Comparison of ENCODE assay signal across 8 mouse cellular contexts in the genomic region with DNA sequence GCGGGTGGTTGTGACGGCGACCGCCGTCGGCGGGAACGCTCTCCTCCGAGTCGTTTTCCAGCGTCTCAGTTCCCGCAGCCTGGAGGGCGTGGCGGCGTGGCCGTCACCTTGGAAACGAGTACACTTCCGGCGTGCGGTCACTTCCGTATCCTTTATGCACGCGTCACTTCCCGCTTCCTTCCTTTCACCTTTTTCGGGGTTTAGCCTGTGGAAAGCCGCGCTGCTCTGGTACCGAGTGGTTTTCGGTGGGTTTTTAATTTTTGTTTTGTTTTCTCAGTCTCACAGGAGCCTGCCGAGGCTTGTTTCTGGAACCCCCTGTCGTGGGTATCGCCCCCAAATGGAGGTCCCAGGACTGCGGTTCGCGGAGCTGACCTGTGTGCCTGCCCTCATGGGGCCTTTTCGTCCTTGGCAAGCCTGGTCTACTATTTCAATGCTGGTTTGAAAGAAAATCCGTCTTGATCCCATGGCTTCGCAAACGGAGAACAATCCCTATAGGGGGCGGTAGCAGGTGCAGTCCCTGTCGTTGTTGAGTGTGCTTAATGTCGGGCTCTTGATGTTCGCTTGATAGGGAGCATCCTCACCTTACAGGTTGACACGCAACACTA. TPM values are rescaled to one million over a fixed set of nuclear protein-coding genes. Genes with fewer than 3 reads are reported as not detected.
DNase-seq lines count a peak whose midpoint lies in the region; ATAC-seq lines count a peak whose summit lies in the region.

A gene (minus strand): TSS at position 122 of the 605 bp plus-strand sequence.

- H3K4me1 ChIP-seq in hindbrain, embryonic 16.5 days (ENCODE audit: control insufficient read depth, insufficient read depth, low read depth, low read length), result peaks cover 18% of the 10 kb centered on the region

- peak within 1 kb of the TSS; percentile 99 for H3K4me2 ChIP-seq in hindbrain, embryonic 16.5 days (ENCODE audit: low read length)

- H3K4me3 ChIP-seq in hindbrain, embryonic 16.5 days (ENCODE audit: low read length), result peak within 1 kb of the TSS; percentile 92
- H3K4me3 ChIP-seq in macrophage (ENCODE audit: inconsistent target), result peak within 1 kb of the TSS; percentile 98

- peak within 1 kb of the TSS; percentile 89 for H3K9ac ChIP-seq in hindbrain, embryonic 16.5 days (ENCODE audit: low read depth, low read length)

- peak; percentile 99 for ATAC-seq in hindbrain, embryonic 16.5 days

- no peaks in the 10 kb centered on the region; the same call in 1 of the 2 replicates for H3K36me3 ChIP-seq in hindbrain, embryonic 16.5 days (ENCODE audit: control insufficient read depth, insufficient read depth, low read length)
- no peaks in the 10 kb centered on the region for H3K36me3 ChIP-seq in macrophage (ENCODE audit: inconsistent target)

- no peaks in the 10 kb centered on the region for H3K27me3 ChIP-seq in hindbrain, embryonic 16.5 days (replicated peaks; ENCODE audit: control insufficient read depth, insufficient read depth, low read length)

- peaks cover 19% of the 10 kb centered on the region for H3K79me2 ChIP-seq in macrophage (ENCODE audit: inconsistent target)

- peak within 1 kb of the TSS; percentile 85 for H3K27ac ChIP-seq in hindbrain, embryonic 16.5 days (ENCODE audit: low read depth, low read length)
- peak within 1 kb of the TSS; percentile 65 for H3K27ac ChIP-seq in macrophage

- DNase-seq in WW6 (ENCODE audit: low read depth, low spot score), result peak; percentile 84
- DNase-seq in cerebellum, postnatal 4 days (ENCODE audit: low spot score in 2 of 2), result peak; percentile 69 to 89
- peak; percentile 92 for DNase-seq in gastrocnemius, adult 18-20 months (ENCODE audit: low spot score)
- peak; percentile 90 to 94 for DNase-seq in left cerebral cortex, adult 18-20 months (ENCODE audit: low spot score in 2 of 2)
- peak; percentile 94 for DNase-seq in right cerebral cortex, adult 18-20 months
- DNase-seq in urinary bladder, postnatal 10 days (ENCODE audit: low spot score), result peak; percentile 57

- WGBS in hindbrain, embryonic 16.5 days, result under 1% methylated on average over 44 of the region's 44 CpGs
- under 1% methylated on average over 44 of the region's 44 CpGs for WGBS in macrophage (ENCODE audit: missing documents)

- no peaks in the 10 kb centered on the region for H3K9me3 ChIP-seq in hindbrain, embryonic 16.5 days (ENCODE audit: control insufficient read depth, low read length)

RNA-seq across cellular contexts. Expression of the gene that starts here (rescaled TPM):
- total RNA-seq in gastrocnemius, adult 18-20 months (2021), result under 1 TPM; 0.28 to 0.34 TPM
- polyA plus RNA-seq in hindbrain, embryonic 16.5 days (2015; fragmentation: Nextera tagmentation; extraction: Ambion mirVana), result 21.9 and 23.4 TPM in 2 replicates
- 10 to 100 TPM; 20.1 to 20.3 TPM for total RNA-seq in left cerebral cortex, adult 18-20 months (2021)
- 1 to 10 TPM in 24 of 26 experiments, under 1 TPM in 2; 0.78 to 9.1 (median 3.8) TPM for total RNA-seq in macrophage (2018; cell fraction: chromatin; rRNA removed)
- total RNA-seq in macrophage (2018; cell fraction: cytosol; rRNA removed), result 1 to 10 TPM in 8 of 26 experiments, under 1 TPM in 18; 0.42 to 1.2 (median 0.83) TPM
- 1 to 10 TPM in 22 of 26 experiments, under 1 TPM in 4; 0.83 to 4.6 (median 1.7) TPM for total RNA-seq in macrophage (2018; cell fraction: nucleus; rRNA removed)
- polyA plus RNA-seq in macrophage (2018), result 0.38 to 0.74 TPM (median 0.69 TPM) in 3 replicates

Comparison
In these comparisons a context has a peak if more than half of its experiments do, and no peak if none do; other contexts are left out.
1. Peak in every context shown above with its lines: DNase-seq, ATAC-seq, H3K4me3 ChIP-seq and H3K27ac ChIP-seq.
2. RNA of the gene that starts here (total RNA-seq): 20.1 to 20.3 TPM in left cerebral cortex, adult 18-20 months; 0.28 to 0.34 TPM in gastrocnemius, adult 18-20 months; every median in the first group is over 10 times any median in the second.
3. RNA of the gene that starts here (polyA plus RNA-seq): 21.9 to 23.4 TPM in hindbrain, embryonic 16.5 days; 0.38 to 0.74 TPM in macrophage; every median in the first group is over 10 times any median in the second.
4. Peak in DNase-seq in gastrocnemius, adult 18-20 months; RNA of the gene not detected or under 1 TPM.